Mouse (Mus musculus) intestine, postnatal 0 days (tissue): ENCODE data around the gene Myo10. TPM values are rescaled to one million over a fixed set of nuclear protein-coding genes. Genes with fewer than 3 reads are reported as not detected.

Experiments
- ATAC-seq: fragments of 200-750 bp; cut with Nextera tagmentation; 2 replicates; pipeline ENCODE4 v1.8.0; 2017; ENCODE audit warnings: mild to moderate bottlenecking, moderate TSS enrichment, moderate library complexity
- H3K27ac ChIP-seq: fragments of 300-500 bp; sonication (generic); 2 replicates; pipeline ENCODE4 v1.5.1; 2014; ENCODE audit warnings: mild to moderate bottlenecking, low read depth, low read length, moderate library complexity
- H3K27me3 ChIP-seq: fragments of 300-500 bp; sonication (generic); replicated peaks from 2 replicates; pipeline ENCODE4 v1.6.1; 2014; ENCODE audit warnings: low read length, mixed read lengths; ENCODE audit not compliant: control insufficient read depth, insufficient read depth
- H3K36me3 ChIP-seq: fragments of 300-500 bp; sonication (generic); 2 replicates; pipeline ENCODE4 v1.6.1; 2014; ENCODE audit warnings: mild to moderate bottlenecking, moderate library complexity; ENCODE audit not compliant: control insufficient read depth, insufficient read depth
- H3K4me1 ChIP-seq: fragments of 300-500 bp; sonication (generic); replicated peaks from 2 replicates; pipeline ENCODE4 v1.6.1; 2014; ENCODE audit warnings: antibody characterized with exemption, low read length, mixed read lengths; ENCODE audit not compliant: control insufficient read depth, insufficient read depth
- H3K4me2 ChIP-seq: fragments of 300-500 bp; sonication (generic); replicated peaks from 2 replicates; pipeline ENCODE4 v1.6.1; 2014; ENCODE audit warnings: low read depth, mild to moderate bottlenecking, moderate library complexity
- H3K4me3 ChIP-seq: fragments of 300-500 bp; sonication (generic); 2 replicates; pipeline ENCODE4 v1.5.1; 2014; ENCODE audit warnings: low read depth, low read length
- H3K9ac ChIP-seq: fragments of 300-500 bp; sonication (generic); 2 replicates; pipeline ENCODE4 v1.6.1; 2014; ENCODE audit warnings: mild to moderate bottlenecking, low read depth, low read length
- H3K9me3 ChIP-seq: fragments of 300-500 bp; sonication (generic); 2 replicates; pipeline ENCODE4 v1.6.1; 2016; ENCODE audit warnings: mixed run types; ENCODE audit not compliant: control insufficient read depth
- CTCF ChIP-seq: sonication (generic); IDR thresholded peaks from 2 replicates; pipeline ENCODE4 v1.5.1; 2016; ENCODE audit warnings: low read depth, mild to moderate bottlenecking, control low read depth, antibody characterized with exemption, moderate library complexity
- WGBS: fragments of 180-500 bp; shearing (Covaris S2); extraction: QIAGEN DNeasy Blood & Tissue Kit; methylation state at CpG from one replicate; pipeline ENCODE4 v1.1.7; 2014; 5-methylcytosine and 5-hydroxymethylcytosine counted together
- polyA plus RNA-seq: library from polyadenylated mRNA; unstranded; fragments of >200 nt; fragmentation: Nextera tagmentation; extraction: Ambion mirVana; gene quantifications from 2 replicates; pipeline ENCODE4 v1.2.1, GENCODE M21; 2015

The Myo10 gene
- polyA plus RNA-seq, 1 experiment from 2014 or later = 9.5 TPM

DNA sequence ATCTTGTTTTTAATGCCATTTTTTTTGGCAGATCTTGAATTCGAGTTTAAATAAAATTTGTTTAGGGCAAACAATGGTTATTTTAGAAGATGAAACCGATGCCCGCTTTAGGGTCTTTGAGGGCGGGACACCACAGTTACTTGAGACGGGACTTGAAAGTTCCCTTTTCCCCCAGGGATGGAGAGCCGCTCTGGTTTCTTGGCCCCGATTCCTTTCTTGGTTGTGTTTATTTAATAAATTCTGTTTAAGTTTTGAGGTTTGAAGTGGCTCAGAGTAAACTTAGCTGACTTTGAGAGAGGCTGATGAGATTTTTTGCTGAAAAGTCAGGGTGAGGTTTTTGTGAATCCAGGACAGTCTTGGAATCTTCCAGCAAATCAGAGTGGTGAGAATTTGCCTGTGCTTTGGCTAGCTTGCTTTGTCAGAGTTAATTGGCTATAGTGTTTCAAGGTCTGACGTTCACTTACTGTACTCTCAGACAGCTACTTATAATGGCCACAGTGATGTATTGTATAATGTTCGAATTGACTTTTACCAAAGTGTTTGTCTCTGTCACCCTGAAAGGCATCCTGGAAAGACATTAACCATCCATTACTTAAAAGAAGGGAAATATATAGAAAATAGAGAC is 1.3 kb downstream of the Myo10 start:
- peak overlapping the region; percentile 90 for H3K4me2 ChIP-seq
- no peak overlapping the region for H3K27ac ChIP-seq
- no peaks in the 10 kb centered on the region for H3K4me1 ChIP-seq
- no peaks in the 10 kb centered on the region for H3K27me3 ChIP-seq
- no peak for TF ChIP-seq CTCF
- no peaks in the 10 kb centered on the region for H3K9me3 ChIP-seq
- H3K4me3 ChIP-seq = peak overlapping the region; percentile 93
- H3K9ac ChIP-seq = peak overlapping the region; percentile 88
- H3K36me3 ChIP-seq = no peaks in the 10 kb centered on the region
- 3% methylated on average over 9 of the region's 9 CpGs for WGBS
- no peak for ATAC-seq

DNA sequence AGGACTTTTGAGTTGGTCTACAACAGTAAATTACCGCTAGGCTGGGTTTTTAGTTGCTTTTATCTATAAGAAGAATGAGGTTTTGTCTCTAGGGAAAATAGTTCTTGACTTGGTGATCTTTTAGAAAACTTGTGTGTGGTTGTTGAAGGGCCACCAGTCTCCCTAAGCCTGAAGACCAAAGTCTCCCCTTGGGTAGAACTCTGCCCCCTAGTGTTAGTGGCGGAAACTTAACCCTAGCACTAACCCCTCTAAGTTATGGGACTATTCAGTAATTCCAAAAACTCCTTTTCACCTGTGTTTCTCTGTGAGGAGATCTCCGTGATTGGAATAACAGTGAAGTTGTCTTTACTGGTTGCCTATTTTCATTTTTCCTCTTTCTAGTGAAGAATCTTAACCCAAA is 1.9 kb downstream of the Myo10 start:
- Histone ChIP-seq H3K4me2 (peak overlapping the region; percentile 90), H3K36me3 (no peaks in the 10 kb centered on the region), H3K9ac (no peak overlapping the region), H3K27me3 (no peaks in the 10 kb centered on the region), H3K4me1 (no peaks in the 10 kb centered on the region), H3K9me3 (no peaks in the 10 kb centered on the region), H3K27ac (no peak overlapping the region), H3K4me3 (peak overlapping the region; percentile 93)
- 36% methylated on average over 3 of the region's 3 CpGs for WGBS
- ATAC-seq = no peak
- TF ChIP-seq CTCF = peak; percentile 80

- H3K9me3 ChIP-seq = no peaks in the 10 kb centered on the region
- H3K9ac ChIP-seq = no peak overlapping the region
- H3K27me3 ChIP-seq = no peaks in the 10 kb centered on the region
- H3K36me3 ChIP-seq = no peaks in the 10 kb centered on the region
- H3K4me3 ChIP-seq = no peak overlapping the region
- peak overlapping the region; percentile 90; the same call in 1 of the 2 replicates for H3K4me2 ChIP-seq
- WGBS = 37% methylated on average over 4 of the region's 4 CpGs
- H3K4me1 ChIP-seq = no peaks in the 10 kb centered on the region
- no peak overlapping the region for H3K27ac ChIP-seq
- TF ChIP-seq CTCF = no peak
- no peak for ATAC-seq
Measured at GRCm38 (mm10) chr15:25625471-25625870, 3.1 kb downstream of the Myo10 start.

DNA sequence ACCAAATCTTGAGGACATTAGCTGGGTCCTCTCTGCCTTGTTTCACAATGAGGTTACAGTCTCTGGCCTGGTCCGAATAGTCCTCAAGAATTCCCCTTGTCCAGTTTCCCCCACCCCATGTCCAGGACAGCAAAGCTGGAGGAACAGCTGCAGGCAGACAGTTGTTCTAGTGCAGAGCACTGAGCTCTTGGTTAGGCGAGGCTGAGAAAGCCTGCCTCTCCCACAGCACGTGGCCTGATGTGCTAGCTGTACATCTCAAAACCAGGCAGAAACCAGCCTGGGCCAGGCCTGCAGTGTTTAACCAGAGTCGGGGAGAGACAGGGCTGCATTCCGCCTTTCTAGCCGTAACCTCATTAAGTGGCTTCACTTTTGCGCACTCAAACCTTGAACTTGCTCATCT is 4.7 kb downstream of the Myo10 start:
- Histone ChIP-seq H3K36me3 (no peaks in the 10 kb centered on the region), H3K9me3 (no peaks in the 10 kb centered on the region), H3K27ac (no peak overlapping the region), H3K4me2 (no peak overlapping the region), H3K4me3 (no peak overlapping the region), H3K27me3 (no peaks in the 10 kb centered on the region), H3K4me1 (peaks cover under 1% of the 10 kb centered on the region; the same call in 1 of the 2 replicates), H3K9ac (no peak overlapping the region)
- 72% methylated on average over 7 of the region's 7 CpGs for WGBS
- TF ChIP-seq CTCF = no peak
- ATAC-seq = no peak

GRCm38 (mm10) chr15:25628251-25628650 is 5.9 kb downstream of the Myo10 start:
- TF ChIP-seq CTCF = no peak
- no peak overlapping the region for H3K27ac ChIP-seq
- no peak for ATAC-seq
- no peaks in the 10 kb centered on the region for H3K36me3 ChIP-seq
- H3K27me3 ChIP-seq = no peaks in the 10 kb centered on the region
- no peaks in the 10 kb centered on the region for H3K9me3 ChIP-seq
- H3K4me1 ChIP-seq = peaks cover 7% of the 10 kb centered on the region
- 85% methylated on average over 2 of the region's 2 CpGs for WGBS
- H3K4me2 ChIP-seq = no peak overlapping the region
- H3K4me3 ChIP-seq = no peak overlapping the region
- H3K9ac ChIP-seq = no peak overlapping the region

DNA sequence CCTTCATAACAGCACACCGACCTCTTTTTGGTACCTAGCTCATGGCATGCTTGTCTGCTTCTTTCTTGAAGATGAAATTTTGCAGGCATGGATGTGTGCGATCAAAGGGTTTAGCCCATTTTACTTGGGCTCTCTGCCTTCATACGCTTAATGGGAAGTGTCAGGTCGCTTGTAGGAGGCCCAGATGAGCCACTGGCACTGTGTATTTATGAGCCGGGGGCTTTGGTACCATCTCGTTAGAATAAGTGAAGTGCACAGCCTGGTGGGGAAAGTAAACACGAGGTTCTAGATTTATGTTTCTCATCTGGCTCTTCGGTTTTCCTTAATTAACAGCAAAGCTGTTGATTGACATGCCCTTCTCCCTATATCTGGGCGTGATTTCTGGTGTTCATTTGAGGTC is 8.4 kb downstream of the Myo10 start:
- Histone ChIP-seq H3K4me1 (peaks cover 11% of the 10 kb centered on the region), H3K27me3 (no peaks in the 10 kb centered on the region), H3K4me3 (no peak overlapping the region), H3K36me3 (no peaks in the 10 kb centered on the region), H3K4me2 (no peak overlapping the region), H3K27ac (no peak overlapping the region), H3K9ac (no peak overlapping the region), H3K9me3 (no peaks in the 10 kb centered on the region)
- 77% methylated on average over 9 of the region's 9 CpGs for WGBS
- ATAC-seq = no peak
- no peak for TF ChIP-seq CTCF

DNA sequence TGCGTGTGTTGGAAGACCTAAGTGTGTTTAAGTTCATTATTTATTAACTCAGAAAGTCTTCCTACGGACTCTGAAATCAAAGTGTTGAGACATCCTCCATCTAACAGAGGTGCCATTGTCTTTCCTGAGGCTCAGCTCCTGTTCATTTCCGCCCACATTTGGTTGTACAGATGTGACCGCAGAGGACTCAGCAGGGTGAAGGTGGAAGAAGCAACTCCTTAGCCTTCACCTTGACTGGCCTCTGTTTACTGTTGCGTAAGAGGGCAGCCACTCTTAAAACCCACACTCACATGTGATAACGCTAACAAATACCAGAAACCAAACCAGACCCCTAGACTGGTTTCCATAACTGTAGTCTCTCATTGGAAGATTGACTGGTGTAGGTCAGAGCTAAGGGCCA is 9.0 kb downstream of the Myo10 start:
- H3K4me1 ChIP-seq = peaks cover 16% of the 10 kb centered on the region
- H3K9me3 ChIP-seq = no peaks in the 10 kb centered on the region
- no peak for TF ChIP-seq CTCF
- H3K4me3 ChIP-seq = no peak overlapping the region
- H3K27ac ChIP-seq = peak overlapping the region; percentile 41
- H3K27me3 ChIP-seq = no peaks in the 10 kb centered on the region
- ATAC-seq = peak; percentile 88
- WGBS = 41% methylated on average over 6 of the region's 6 CpGs
- no peaks in the 10 kb centered on the region for H3K36me3 ChIP-seq
- H3K9ac ChIP-seq = no peak overlapping the region
- 0 out of 2 replicates have a peak overlapping the region, but pooled peaks have one; percentile 9 for H3K4me2 ChIP-seq
